Mouse (Mus musculus) heart, adult 11 months (tissue): Measurements from ENCODE around the gene Lrrc15.

Experiments used
- DNase-seq: peaks from one replicate; pipeline ENCODE4 v3.0.0; 2022

The Lrrc15 gene

GRCm38 (mm10) chr16:30282844-30283495 is at the start of gene Lrrc15:
Gene Lrrc15, minus strand, starts transcription at chr16:30283256.
- no peak for DNase-seq

DNA sequence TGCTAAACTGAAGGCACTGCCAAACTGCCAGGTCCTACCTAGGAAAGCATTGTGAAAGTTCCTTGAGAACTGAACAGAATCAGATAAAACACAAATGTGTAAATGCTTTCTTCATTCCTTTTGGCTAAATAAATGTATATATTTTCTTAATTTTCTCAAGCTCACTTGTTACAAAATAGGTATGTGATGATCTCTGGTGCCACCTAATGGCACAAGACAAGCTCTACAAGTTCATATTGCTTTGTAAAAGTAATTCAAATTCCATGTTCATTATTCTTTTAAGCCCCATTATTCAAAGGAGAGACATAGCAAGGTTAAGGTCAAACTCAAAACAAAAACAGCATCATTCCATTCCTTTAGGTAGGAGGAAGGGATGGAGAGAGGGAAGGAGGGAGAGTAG is 31.2 kb upstream of the Lrrc15 start:
- no peak for DNase-seq

DNA sequence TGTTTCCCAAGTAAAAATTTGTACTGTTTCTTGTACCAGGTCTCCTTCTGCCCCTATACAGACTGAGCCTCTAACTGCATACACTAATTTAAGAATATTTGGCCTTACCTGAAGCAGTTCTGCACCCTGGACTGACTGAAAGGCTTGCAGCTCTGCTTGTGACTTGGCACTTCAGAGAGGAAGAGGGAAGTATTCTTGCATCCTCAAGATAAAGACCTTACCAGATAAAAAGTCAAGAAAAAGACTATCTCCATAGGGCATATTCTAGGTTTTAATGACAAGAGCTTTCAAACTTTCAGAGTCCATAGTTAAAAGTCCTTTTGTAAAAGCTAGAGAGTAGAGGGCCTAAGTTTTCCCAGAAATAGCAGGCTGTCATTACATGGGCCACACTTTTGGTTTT is 27.6 kb upstream of the Lrrc15 start, which contains the start of gene Gp5:
Gene Gp5, minus strand, starts transcription at position 133 of the 400 bp plus-strand sequence.
- DNase-seq: no peak

DNA sequence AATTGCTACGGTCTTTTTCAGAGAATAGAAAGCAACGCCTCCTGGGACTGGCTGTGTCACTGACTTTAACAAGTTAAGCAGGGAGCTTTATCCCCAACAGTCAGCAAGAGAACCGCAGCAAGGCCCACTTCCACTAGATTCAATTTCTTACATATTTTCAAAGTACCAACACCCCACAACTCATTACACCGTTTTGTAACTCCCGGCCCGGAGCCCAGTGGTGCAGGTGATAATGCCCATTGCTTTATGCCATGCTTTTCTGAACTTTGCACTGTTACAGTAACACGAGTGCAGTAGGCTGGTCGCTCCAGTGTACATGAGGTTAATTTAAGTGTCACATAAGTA is 27.1 kb upstream of the Lrrc15 start:
- peak; percentile 64 for DNase-seq

DNA sequence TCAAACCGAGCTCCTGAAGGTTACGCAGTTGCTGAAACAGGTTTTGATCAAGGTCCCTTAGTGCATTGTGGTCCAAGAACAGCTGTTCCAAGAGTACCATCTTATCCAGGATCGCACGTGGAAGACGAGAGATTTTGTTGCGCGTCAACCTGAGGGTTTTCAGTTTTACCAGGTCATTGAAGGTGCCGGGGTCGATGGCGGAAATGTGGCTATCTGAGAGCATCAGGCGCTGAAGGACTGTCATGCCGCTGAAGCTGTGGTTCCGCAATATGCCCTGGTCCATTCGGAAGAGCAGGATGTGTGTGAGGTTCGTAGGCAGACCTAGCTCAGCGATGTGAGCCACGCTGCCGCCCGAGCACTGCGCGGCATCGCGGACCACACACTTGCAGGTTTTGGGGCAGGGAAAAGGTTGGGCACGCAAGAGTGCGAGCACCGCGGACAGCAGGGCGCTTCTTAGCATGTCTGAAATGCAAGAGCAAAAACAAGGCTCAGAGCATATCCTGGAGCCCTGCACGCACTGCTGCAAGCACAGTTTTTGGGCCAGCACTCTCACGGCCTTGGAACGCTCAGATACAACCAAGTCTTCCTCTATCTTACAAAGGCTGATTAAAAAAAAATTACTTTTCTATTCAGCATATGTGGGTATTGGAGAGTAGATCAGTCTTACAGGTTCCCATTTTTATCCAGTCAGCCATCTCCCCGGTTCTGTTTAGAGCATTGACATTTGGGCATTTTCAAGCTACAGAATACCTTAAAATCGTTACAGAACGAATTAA is 26.5 kb upstream of the Lrrc15 start:
- peak; percentile 79 for DNase-seq

DNA sequence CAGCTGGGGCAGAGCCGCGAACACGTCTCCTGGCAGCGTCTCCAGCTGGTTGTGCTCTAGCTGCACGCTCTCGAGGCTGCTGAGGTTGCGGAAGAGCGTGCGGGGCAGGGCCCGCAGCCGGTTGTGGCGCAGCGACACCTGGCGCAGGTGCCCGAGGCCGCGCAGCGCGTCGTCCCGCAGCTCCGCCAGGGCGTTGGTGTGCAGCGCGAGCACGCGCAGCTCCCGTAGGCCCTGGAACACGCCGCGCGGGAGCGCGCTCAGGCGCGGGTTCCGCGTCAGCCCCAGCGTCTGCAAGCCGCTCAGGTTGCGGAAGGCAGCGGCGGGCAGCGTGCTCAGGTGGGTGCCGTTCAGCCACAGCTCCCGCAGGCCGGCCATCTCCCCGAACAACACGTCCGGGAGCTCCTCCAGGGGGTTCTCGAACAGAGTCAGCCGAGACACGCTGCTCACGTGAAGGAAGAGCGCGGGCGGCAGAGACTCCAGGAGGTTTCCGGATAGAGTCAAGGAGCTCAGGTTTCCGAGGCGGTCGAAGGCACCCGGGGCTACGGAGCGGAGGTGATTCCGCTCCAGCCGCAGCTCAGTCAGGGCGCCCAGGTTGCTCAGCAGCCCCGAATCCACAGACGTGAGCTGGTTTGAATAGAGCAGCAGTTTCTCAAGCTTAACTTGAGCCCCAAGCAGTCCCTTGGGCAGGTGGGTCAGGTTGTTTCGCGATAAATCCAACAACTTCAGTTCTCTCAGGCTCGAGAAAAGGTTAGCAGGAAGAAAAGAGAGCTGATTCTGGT is 25.7 kb upstream of the Lrrc15 start:
- peak; percentile 88 for DNase-seq

DNA sequence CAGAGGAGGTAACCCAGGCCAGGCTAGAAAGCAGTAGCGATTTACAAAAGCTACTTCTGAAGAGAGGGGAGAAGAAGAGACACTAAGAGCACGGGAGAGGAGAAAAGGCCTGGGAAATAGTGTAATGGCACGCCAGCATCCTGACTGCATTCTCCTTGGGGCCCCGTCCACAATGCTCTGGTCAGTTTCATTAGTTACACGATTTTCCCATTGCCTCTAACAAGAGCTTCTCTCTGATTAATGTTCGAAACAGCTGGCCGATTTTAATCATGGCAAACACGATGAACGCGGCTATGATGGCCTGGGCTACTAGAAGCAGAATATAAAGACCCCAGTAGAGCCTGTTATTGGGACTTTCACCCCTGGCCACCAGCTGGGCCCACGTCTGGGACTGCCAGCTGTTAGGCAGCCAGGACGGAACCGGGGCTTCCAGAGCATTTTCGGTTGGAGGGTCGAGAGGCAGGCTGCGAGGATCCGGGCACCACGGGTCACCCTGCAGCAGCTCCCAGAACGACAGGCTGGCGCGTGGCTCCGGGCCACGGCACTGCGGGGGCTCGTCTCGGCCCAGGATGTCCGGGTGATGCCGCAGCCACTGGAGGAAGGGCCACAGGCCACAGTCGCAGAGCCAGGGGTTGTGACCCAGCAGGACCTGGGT is 25.0 kb upstream of the Lrrc15 start:
- peak; percentile 78 for DNase-seq

DNA sequence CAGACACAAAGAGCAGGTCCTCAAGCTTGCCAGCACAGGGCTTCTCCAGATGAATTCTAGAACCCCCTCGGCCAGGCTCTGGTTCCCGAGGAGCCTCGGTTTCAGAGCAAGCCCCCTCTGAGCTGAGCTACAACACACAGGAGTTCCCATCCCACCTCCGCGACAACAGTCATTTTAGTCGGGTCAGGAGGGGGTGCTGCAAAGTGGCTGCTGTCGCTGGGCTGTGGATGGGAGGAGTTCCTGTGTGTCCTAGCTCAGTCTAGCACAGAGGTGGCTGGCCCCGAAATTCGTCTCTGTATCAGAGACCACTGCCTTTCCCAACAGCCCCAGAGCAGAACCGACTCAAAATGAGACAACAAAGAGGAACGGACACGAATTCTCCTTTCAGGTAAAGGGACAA is 24.2 kb upstream of the Lrrc15 start:
- peak; percentile 68 for DNase-seq

GRCm38 (mm10) chr16:30306102-30306501 is 23.0 kb upstream of the Lrrc15 start:
- DNase-seq: peak; percentile 66

DNA sequence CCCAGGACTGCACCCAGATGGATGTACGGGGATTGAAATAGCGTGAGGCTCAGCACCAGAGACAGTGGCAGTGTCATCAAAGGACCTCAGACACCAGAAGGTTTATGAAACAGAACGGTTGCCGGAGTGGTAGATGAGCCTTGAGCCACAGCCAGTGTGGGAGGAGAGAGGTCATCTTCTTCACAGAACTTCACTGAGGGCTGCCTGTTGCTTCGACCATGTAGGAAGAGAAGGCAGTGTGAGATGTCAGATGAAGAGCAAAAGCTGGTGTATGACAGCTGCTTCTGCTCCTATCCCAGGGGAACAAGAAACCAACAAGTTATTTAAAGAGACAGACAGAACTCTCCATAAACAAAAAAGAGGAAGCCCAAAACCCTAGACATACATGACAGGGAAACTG is 21.2 kb upstream of the Lrrc15 start:
- peak; percentile 80 for DNase-seq

GRCm38 (mm10) chr16:30303411-30303810 is 20.4 kb upstream of the Lrrc15 start:
- peak; percentile 76 for DNase-seq

DNA sequence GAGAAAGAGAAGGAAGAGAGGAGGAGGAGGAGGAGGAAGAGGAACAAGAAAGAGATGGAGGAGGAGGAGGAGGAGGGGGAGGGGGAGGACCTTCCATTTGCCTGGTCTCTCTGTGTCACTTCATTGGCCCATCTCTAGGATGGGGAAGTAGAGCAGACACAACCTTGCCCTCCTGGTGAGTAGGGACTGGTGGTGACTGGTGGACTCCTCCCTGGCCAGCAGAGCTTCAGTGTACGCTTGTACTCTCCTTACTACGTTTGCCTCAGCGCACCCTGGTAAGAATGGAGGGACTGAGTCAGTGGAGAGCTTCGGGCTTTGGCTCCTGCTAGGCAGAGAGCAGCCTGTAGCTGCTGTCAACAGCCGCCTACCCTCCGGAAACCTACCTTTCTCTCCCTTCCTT is 19.6 kb upstream of the Lrrc15 start:
- peak; percentile 52 for DNase-seq

GRCm38 (mm10) chr16:30299711-30300277 is 16.7 kb upstream of the Lrrc15 start:
- peak; percentile 79 for DNase-seq

- DNase-seq: peak; percentile 82
These were observed 14.4 kb upstream of the Lrrc15 start for GRCm38 (mm10) chr16:30297450-30297849.

DNA sequence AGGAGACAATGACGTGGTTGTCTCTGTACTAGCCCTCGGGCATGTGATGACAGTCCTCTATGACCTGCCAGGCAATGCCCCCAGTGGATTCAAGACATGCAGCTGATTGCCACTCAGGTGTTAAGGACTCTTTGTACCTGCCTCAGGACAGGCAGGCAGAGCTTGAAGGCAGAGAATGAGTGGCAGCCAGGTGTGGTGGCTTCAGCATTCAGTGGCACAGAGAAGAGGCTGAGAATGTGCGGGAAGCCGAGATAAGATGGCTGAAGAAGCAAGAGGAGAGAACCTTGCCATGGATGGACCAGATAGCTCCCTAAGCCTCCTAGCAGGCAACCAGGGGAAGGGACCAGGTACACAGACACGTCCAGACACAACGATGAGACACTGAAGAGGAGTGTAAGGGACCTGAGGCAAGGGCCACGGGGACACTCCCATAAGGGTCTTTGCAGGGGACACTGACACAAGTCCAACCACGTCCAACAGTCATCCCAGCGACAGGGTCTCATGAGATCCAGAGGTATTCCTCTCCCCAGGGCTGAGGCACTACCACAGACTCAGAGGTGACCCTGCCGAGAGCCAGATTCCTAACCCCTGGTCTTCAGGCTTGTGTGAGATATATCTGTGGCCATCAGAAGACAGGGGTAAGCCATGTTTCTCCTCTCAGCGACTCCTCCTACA is 13.7 kb upstream of the Lrrc15 start:
- DNase-seq: peak; percentile 81

- peak; percentile 69 for DNase-seq
These were observed 12.1 kb upstream of the Lrrc15 start for GRCm38 (mm10) chr16:30295106-30295505.

GRCm38 (mm10) chr16:30290436-30290835 is 7.4 kb upstream of the Lrrc15 start:
- DNase-seq: no peak

- DNase-seq: no peak
These were observed 2.6 kb upstream of the Lrrc15 start for GRCm38 (mm10) chr16:30285701-30286100.

- DNase-seq: no peak
These were observed 784 bp upstream of the Lrrc15 start for GRCm38 (mm10) chr16:30283743-30284337.

DNA sequence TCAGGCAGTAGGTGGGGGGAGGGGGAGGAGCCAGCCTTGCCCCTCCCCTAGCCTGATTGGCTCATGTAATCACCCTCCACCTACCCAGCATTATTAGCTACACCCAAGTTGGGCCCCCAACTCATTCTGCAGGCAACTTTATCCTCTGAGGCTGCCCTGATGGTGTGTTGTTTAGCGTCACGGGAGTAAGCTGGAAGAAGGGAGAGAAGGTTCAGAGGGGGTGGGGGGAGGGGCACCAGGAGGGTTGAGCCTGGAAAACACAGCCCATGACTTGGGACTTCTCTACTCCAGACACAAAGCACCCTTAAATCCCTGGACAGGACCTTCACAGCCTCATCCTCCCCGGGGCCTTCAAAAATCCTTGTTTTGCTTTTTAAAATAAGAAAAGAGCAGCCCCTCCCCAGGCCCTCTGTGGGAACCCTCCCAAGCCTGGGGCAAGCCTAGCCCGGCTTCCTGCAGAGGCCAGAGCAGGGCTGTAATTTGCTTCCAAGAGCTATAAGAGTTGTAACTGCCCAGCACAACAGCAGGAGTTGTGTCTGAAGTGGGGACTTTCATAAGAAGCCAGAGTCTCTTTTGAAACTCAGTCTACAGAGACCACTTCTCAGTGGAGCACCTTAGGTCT is 2.3 kb downstream of the Lrrc15 start:
- DNase-seq: no peak

DNA sequence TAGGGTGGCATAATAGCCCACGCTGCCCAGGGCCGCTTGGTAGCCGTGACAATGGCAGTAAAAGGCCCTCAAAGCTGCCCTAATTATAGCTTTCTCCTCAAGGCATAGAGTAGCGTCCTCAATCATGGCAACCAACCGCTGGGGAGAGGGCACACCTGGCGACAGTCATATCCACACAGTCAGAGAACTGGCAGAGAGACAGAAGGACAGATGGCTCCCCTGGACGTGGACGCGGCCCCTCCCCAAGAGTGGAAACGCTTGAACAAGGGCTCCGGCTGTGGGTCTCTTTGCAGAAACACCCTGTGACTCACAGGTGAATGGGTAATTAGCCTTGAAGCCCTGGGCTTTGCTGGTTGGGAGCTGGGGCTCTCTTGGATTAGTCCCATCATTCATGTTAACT is 4.7 kb downstream of the Lrrc15 start:
- no peak for DNase-seq
